Mouse (Mus musculus): ENCODE data around the gene Nfib.

Gene Nfib

DNA sequence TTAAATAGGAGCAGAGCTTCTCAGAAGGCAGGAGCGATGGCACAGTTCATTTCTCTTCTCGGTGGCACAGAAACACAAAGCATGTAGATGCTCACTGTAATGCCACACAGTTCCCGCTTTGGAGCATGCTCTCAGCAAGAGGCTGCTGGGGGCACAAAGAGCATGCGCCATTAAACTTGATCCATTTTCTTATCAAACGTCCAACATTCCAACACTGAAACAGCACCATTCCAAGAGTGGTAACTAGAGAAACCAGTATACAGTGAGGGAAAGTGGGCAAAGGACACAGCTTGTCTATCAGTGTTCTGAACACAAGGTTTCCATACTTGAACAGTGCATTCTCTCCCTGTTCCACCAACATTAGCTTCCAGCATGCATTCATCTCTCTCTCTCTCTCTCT, 206.3 kb downstream of the Nfib start:
- no peak for DNase-seq (ENCODE audit: low spot score in 2 of 2)

DNA sequence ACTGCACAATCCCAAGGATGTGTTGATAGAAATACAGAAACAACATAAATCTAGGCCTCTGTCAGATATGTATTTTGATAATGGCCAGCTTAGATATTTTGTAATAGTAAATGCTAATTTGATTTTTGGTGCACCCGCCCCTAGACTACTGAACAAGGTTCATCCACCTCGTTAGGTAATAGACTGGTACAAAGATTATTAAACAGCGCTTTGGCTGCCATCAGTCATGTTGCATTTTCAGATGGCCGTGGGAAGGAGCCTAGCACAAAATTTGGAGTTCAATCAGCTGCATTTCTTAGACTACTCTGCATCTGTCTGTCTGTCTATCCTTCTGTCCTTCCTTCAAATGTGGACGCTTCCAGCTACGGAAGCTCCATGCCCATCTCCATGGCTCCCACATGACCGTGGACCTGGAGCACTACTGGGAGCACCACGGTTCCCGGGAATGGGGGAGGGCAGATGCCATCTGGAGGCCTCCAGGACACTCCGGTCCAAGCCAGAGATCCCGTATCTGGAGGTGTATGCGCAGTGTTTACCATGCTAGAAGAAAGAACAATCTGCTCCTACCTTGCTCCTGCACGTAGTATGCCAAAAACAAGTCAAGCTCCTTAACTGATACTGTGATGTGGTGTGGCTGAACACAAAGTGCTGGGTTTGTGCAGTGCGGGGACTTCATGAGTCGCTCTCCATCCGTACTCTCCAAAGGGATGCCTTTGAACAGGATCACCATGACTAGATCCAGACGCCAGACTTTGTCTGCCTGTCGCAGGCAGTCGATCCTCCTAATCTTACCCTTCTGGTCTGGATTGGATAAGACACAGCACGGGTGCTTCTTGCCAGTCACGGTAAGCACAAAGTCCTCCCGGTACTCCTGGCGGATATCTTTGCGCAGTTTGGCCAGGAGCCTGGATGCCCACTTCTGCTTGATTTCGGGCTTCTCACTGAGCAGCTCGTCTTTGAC, 207.6 kb downstream of the Nfib start:
- no peak for DNase-seq (ENCODE audit: low spot score in 2 of 2)

DNA sequence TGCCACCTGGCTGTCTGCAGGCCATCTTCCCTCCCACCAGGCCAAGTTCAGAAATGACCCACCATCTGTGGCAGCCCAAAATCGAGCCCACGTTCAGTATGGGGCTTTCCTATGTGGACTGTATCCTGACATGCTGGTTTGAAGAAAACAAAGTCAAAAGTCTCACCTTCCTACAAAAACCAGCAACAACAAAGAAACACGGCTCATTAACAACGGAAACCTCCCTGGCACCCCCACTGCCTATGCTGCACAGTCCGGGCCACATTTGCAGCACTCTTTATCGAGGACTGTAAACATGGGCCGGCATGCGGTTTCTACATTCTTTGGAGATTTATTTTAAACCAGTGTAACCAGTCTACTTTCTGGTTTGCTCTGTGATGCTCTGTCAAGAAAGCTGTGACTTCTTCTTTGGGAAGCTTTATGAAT, 208.4 kb downstream of the Nfib start:
- DNase-seq (ENCODE audit: low spot score in 2 of 2): no peak

DNA sequence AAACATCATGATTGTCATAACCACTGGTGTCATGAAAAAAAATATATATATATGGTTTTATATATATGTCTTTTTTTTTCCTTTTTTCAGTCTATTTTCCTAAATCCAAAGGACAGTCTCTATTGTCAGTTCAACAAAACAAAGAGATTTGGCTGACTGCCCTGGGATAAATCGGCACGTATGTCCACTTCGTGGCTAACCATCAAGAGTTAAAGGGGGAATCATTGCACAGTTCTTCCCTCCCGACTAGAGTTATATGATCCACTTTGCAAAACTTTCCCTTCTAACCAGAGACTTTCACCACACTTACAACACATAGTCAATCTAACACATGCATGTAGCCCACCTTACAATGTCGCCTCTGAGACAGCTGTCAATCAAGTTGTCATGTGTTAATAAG, 209.2 kb downstream of the Nfib start:
- no peak for DNase-seq (ENCODE audit: low spot score in 2 of 2)

DNA sequence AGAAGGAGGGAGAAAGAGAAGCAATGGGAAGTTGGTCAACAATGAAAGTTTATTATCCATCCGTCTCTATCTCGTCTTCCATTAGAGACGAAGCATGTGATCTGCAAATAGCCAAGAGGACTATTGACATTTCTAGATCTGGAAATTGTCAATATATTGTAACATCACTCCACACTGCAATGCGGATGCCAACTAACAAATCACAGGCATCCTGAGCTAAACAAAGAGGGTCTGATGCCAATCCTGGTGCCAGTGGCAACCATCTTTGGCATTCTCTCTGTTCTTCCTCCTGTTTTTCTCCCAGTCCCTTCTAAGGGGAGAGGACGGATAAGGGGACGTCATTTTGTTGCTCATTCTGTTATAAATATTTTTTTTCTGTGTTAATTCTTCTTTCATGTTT, 209.9 kb downstream of the Nfib start:
- DNase-seq (ENCODE audit: low spot score in 2 of 2): no peak

DNA sequence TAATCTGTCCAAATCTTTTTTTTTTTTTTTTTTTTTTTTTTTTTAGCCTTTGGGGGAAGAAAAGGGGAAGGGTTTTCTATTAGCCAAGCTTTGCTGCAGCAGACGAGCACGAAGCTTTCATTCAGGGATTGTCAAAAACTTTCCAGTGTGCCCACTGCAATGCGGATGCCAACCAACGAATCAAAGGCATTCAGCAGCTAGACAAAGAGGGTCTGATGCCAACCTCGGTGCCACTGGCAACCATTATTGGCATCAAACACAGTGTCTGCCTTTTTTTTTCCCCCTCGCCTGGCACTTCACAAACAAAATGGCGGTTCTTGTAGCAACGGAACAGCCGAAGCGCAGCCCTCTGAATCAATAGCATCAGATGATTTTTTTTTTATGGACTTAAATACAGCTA, 210.7 kb downstream of the Nfib start:
- DNase-seq (ENCODE audit: low spot score in 2 of 2): no peak

DNA sequence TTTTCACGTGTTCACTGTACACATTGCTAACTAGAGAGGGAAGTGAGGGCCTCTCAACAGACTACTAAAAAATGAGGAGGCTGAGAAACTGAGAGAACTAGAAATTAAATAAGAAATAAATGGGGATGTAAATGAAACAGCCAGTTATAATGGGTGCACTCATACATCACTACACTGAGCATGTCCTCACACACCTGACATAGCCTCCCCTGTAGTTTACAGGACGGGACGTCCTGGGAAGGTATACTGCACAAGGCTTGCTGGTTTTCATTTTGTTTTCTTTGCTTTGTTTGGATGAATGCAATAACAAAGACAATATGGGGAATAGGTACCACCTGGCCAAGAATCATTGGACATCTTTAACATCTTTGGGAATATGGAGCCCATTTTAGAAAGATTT, 211.1 kb downstream of the Nfib start:
- no peak for DNase-seq (ENCODE audit: low spot score in 2 of 2)

DNA sequence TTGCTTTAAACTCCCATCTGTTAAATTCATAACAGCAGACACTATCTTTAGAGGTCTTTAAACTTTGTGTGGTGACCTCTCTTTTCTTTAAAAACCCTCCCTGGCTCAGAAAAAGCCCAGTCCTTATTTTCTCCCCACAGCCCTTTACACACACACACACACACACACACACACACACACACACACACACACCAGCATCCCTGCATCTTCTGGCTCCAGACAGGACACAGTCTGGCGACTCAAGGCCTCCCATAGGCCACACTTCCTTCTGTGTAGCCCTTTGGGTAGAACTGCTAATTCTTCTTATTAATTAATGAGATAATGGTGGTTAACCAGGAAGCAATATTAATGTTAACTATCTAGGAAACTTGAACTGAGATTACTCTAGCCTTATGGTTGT, 211.7 kb downstream of the Nfib start:
- DNase-seq (ENCODE audit: low spot score in 2 of 2): no peak

DNA sequence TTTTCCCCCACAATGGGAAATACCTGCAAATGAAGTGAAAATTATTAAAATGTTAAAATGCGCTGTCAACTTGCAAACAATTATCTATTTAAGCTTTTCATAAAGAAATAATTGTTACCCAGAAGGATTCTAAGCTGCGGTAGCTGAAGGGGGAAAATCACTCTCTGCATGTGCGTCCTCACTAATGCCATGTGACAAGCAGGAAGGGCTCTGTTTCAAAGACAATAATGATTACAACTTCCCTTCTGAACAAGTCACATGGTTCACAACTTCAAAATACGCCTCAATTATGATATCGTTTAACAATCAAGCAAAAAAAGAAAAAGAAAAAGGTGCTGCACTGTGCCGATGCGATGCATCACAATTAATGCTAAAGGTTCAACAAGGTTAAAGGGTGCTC, 212.2 kb downstream of the Nfib start:
- DNase-seq (ENCODE audit: low spot score in 2 of 2): no peak

DNA sequence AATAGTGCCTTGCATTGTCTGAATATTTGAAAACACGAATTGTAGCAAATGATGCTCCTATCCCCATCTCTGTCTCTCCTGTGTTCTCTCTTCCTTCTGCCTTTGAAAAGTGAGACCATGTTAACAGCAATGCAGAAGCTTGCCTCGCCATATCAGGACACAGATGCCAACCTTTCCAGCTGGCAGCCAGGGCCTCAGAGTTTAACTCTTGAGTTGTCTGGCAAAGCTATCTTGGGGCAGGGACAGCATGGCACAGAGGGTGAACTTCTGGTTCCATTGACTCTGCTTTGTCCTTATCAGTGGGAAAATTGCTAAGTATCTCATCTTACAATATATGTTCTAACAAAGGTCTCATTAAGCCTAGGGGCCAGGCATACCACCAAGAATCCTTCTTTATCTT, 212.8 kb downstream of the Nfib start:
- DNase-seq (ENCODE audit: low spot score in 2 of 2): no peak

DNA sequence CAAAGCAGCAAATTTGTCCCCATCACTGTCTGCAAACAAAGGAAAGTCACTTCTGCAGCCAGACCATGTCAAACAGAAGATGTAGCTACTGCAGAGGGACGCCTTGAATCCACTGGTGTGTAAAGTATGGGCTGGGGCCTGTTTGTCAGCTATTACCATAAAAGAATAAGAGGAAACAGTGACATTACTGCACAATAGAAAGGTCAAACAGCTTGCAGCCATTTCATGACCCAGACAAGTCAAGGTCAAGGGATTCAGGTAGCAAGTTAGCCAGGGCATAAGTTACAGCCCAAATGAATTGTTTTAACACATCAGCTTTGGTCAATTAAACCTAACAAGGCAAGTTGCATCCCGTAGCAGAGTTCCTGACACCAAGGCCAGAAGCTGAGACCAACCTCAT, 215.6 kb downstream of the Nfib start:
- DNase-seq (ENCODE audit: low spot score in 2 of 2): no peak

DNA sequence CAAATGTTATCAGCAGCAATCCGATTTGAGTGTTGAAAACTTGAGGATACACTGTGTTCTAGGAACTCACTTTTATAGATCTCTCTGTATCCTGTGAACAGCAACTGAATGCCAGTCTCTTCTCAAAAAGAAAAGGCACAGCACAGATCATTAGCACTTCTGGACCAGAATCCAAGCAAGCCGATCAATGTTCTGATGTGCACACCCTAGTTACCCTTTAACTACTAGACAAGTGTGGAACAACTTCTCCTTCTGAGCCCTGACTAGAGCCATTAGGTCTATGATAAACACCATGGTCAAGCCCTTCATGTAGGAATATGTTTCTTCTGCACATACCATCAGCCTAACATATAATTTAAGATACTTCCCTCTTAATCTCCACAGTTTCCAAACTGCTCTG, 219.6 kb downstream of the Nfib start:
- DNase-seq (ENCODE audit: low spot score in 2 of 2): no peak

DNA sequence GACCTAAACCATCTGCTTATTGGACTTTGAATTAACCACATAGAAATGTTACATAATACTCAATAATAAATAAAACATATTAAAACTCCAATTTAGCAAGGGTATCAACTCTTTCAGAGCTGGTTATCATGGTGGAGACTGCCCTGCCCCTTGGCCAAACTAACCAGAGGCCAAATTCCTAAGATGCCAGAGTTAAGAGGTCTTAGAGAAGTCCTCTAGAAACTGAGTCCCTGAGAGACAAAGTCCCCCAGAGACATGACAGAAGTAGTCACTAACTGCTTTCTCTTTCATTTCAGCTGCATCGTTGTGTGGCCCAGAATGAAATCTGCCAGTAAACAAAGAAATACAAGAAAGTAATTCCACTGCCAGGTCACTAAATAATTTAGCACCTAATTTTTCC, 221.7 kb downstream of the Nfib start:
- DNase-seq (ENCODE audit: low spot score in 2 of 2): no peak

DNA sequence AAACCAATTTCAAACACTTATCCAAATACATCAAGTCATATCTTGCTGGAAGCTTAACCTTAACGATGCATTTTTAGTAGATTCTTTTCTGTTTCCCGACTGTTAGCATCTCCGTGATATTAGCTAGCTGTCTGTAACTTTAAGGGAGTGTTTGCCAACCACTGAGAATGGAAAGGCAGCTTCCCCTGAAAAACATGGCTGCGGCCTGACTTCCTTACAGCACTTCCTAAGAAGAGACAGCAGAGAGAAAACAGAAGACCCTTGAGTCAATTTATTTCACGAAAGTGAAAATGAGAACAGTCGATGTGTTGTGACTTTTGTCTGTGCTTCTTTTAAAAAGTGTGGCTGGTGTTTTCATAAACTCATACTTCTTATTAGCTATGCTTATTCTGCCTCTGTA, 222.3 kb downstream of the Nfib start:
- DNase-seq (ENCODE audit: low spot score in 2 of 2): no peak

DNA sequence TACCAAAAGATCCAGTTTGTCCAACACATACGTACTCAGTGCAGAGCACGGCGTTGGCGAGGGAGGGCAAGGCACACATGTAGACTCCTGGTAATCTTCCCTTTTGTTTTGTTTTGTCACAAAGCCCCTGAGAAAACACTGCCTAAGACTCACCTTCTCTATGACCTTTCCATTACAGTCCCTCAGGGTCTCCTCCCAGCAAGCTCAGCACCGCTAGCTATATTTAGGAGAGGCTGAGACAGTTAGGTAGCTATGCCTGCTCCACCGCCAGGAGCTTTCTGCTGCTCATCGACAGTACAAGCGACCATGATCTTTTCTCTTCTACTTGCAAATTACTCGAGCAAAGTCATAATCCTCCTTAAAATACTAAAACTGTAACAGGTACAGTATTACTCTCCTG, 224.9 kb downstream of the Nfib start:
- DNase-seq (ENCODE audit: low spot score in 2 of 2): no peak

DNA sequence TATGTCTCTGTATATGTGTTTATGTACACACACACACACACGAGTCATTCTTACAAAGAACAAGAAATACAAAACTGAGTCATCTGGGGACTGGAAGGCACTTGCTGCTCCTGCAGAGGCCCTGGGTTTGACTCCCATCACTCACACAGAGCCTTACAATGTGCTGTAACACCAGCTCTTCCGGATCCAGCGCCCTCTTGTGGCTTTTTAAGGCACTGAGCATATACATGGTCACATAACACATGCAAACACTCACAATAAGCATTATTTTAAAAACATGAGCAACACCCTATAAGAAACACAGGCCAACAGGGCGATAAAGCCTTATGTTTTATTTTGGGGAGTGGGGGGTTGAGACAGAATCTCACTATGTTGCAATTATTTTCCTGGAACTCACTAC, 226.2 kb downstream of the Nfib start:
- DNase-seq (ENCODE audit: low spot score in 2 of 2): no peak

DNA sequence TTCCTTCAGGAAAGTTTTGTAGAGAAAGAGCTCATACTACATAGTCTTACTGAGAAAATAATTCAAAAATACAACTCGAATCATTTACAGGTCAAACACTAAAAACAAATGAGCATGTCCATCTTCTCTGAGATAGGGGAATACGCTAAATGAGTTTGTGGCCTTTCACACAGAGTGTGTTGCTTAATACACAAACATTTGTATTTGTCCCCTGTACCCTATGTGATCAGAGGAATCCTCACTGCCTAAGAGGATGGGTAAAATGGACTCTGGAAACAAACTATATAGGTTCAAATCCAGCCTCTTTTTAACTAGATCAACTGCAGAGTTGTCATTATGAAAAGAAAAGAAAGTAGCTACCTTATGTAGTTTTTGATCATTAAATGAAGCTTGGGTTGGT, 227.8 kb downstream of the Nfib start:
- DNase-seq (ENCODE audit: low spot score in 2 of 2): no peak

DNA sequence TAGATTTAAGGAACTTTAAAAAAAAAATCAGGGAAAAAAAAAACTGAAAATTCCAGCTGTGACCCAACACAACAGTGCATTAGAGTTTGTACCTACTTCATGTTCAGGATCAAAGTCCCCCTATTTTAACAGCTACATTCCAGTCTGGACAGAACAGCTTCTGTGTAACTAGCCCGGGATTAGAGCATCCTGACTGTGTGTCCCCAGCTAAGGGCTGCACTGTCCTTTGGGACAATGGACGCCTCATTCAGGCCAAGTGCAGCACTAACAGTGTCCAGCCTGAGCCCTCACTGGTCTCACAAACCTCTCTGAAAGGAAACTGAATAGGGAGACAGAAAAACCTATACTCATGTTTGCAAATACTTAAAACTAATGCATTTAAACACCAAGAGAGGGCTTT, 229.1 kb downstream of the Nfib start:
- no peak for DNase-seq (ENCODE audit: low spot score in 2 of 2)

DNA sequence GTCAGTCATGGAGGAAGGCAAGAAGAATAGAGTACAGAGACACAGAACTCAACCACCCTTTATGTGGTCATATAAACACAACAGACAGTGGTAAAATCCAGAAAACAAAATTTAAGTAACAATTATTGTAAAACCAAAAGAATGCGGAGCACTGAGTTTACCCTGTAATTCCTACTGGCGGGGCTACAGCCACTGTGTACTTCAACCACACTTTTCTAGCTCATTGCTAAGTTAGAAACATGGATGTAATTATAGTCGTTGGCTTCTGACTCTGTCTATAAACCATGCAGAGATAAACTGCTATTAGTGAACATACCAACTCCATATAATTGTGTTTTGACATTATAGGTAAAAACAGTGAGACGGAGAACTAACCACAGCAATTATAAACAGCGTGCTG, 231.2 kb downstream of the Nfib start:
- DNase-seq (ENCODE audit: low spot score in 2 of 2): no peak

DNA sequence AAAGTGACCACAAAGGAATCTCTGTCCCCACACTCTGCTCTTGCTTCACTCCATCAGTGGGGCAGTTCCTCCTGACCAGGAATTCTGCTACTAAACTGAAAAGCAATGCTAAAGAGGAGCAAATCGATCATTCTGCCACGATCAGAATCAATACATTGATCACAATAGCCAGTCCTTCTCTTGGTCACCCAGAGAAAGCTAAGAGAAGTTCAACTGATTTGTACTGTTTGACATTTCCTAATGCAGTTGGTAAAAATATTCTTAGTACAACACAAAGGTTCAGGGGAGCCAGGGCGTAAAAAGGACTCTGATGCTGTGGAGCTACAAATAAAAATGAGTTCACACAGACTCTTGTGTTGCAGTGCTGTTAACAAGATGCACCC, 234.6 kb downstream of the Nfib start:
- no peak for DNase-seq (ENCODE audit: low spot score in 2 of 2)

DNA sequence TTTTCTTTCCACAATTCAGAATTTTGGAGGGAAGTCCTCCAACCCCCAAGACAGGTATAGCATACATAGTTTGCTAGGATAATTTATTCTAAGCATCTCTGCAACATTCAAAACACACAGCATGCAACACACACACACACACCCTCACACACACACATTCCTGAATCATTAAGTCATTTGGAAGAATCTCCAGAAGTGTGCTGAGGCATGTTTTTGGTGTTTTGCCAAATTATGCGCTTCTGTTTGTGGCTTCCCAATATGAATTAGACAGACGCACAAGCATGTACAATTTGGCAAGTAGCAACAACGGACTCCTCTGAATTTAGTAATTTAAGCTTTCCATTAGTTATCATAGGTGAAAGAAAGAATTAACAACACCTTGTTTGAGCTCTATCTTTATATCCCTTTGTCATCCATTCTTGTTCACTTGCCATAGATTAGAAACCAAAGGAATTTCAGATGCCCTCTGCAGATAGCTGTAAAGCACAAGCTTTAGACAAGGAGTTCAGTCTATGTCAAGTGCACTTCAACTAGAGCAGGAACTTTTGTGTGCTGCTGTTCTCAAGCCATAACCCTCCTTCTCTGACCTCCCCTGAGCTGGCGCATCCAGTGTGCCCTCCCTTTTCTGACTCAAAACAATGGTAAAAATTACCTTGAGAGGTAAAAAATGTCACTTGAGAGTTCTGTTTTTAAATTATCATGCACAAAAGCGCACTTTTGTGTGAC, 235.2 kb downstream of the Nfib start:
- no peak for DNase-seq (ENCODE audit: low spot score in 2 of 2)

DNA sequence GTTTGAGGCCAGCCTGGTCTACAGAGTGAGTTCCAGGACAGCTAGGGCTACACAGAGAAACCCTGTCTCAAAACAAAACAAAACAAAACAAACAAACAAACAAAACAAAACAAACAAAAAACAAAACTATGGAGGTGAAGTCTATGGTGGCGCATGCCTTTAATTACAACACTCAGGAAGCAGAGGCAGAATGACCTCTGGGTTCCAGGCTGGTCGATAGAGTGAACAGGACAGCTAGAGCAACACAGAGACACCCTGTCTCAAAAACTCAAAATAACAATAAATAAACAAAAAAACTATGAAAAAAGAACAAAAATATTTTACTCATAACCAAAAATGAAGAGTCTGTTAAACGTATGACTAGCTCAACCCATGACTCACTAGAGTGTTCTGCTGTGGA, 236.6 kb downstream of the Nfib start:
- DNase-seq (ENCODE audit: low spot score in 2 of 2): no peak

DNA sequence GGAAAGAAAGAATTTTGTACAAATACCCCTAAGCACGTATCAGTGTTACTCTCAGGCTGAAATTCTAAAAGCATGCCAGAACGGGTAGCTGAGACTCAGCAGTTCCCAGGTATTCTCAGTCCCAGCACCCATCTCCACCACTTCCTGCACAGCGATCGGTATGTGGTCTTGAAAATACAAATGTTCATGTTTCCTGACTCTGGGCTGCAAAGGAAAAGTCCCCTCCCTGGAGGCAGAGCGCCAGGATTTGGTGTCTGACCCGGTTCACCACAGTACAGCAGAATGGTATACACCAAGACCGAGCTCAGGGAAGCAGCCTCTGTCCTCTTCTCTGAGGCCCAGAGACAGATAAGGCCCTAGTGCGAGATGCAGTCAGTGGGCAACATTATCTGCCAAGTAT, 238.8 kb downstream of the Nfib start:
- DNase-seq (ENCODE audit: low spot score in 2 of 2): no peak

All from urinary bladder, adult 18-20 months (tissue).